Mouse (Mus musculus) midbrain, postnatal 0 days (tissue): Measurements from ENCODE around the gene Fam173a. TPM values are rescaled to one million over a fixed set of nuclear protein-coding genes. Genes with fewer than 3 reads are reported as not detected.

ENCODE experiments used
- ATAC-seq: fragments of 200-750 bp; cut with Nextera tagmentation; 2 replicates; pipeline ENCODE4 v1.8.0; 2017; ENCODE audit warnings: moderate number of reproducible peaks, mild to moderate bottlenecking, moderate TSS enrichment, moderate library complexity; ENCODE audit not compliant: low FRiP score
- DNase-seq: peaks from one replicate; pipeline ENCODE4 v3.0.0-alpha.2; 2015; ENCODE audit warnings: low spot score
- H3K27ac ChIP-seq: fragments of 300-500 bp; sonication (generic); 2 replicates; pipeline ENCODE4 v1.5.1; 2014; ENCODE audit warnings: low read depth, mild to moderate bottlenecking, low read length, mixed read lengths
- H3K27me3 ChIP-seq: fragments of 300-500 bp; sonication (generic); 2 replicates; pipeline ENCODE4 v1.6.1; 2014; ENCODE audit warnings: low read length, control low read depth, mixed read lengths; ENCODE audit not compliant: insufficient read depth
- H3K36me3 ChIP-seq: fragments of 300-500 bp; sonication (generic); 2 replicates; pipeline ENCODE4 v1.6.1; 2014; ENCODE audit warnings: low read length, control low read depth, mixed read lengths; ENCODE audit not compliant: insufficient read depth
- H3K4me1 ChIP-seq: fragments of 300-500 bp; sonication (generic); 2 replicates; pipeline ENCODE4 v1.6.1; 2014; ENCODE audit warnings: mild to moderate bottlenecking, control low read depth, antibody characterized with exemption, low read length, mixed read lengths; ENCODE audit not compliant: insufficient read depth
- H3K4me2 ChIP-seq: fragments of 300-500 bp; sonication (generic); 2 replicates; pipeline ENCODE4 v1.6.1; 2014; ENCODE audit warnings: low read depth, mild to moderate bottlenecking, low read length, mixed read lengths; ENCODE audit not compliant: poor library complexity, severe bottlenecking
- H3K4me3 ChIP-seq: fragments of 300-500 bp; sonication (generic); 2 replicates; pipeline ENCODE4 v1.5.1; 2014; ENCODE audit warnings: low read depth, mild to moderate bottlenecking, low read length, moderate library complexity
- H3K9ac ChIP-seq: fragments of 300-500 bp; sonication (generic); replicated peaks from 2 replicates; pipeline ENCODE4 v1.6.1; 2014; ENCODE audit warnings: mild to moderate bottlenecking, low read length, moderate library complexity, mixed read lengths; ENCODE audit not compliant: poor library complexity, severe bottlenecking
- H3K9me3 ChIP-seq: fragments of 300-500 bp; sonication (generic); 2 replicates; pipeline ENCODE4 v1.6.1; 2016; ENCODE audit warnings: low read length, control low read depth
- CTCF ChIP-seq: IDR thresholded peaks from 2 replicates; pipeline ENCODE4 v1.5.1; 2016; ENCODE audit warnings: antibody characterized with exemption, mild to moderate bottlenecking
- WGBS: fragments of 180-500 bp; shearing (Covaris S2); extraction: QIAGEN DNeasy Blood & Tissue Kit; methylation state at CpG from one replicate; pipeline ENCODE4 v1.1.7; 2014; 5-methylcytosine and 5-hydroxymethylcytosine counted together
- polyA plus RNA-seq: library from polyadenylated mRNA; unstranded; fragments of >200 nt; fragmentation: Nextera tagmentation; extraction: Ambion mirVana; gene quantifications from 2 replicates; pipeline ENCODE4 v1.2.1, GENCODE M21; 2015
- total RNA-seq: library from RNA; depleted of rRNA; stranded (reverse); fragments of >200 nt; gene quantifications from 2 replicates; pipeline ENCODE4 v1.2.3, GENCODE M21; 2014

Fam173a gene
- total and polyA plus RNA-seq, 2 experiments from 2014 or later: 74.2 to 106 TPM

DNA sequence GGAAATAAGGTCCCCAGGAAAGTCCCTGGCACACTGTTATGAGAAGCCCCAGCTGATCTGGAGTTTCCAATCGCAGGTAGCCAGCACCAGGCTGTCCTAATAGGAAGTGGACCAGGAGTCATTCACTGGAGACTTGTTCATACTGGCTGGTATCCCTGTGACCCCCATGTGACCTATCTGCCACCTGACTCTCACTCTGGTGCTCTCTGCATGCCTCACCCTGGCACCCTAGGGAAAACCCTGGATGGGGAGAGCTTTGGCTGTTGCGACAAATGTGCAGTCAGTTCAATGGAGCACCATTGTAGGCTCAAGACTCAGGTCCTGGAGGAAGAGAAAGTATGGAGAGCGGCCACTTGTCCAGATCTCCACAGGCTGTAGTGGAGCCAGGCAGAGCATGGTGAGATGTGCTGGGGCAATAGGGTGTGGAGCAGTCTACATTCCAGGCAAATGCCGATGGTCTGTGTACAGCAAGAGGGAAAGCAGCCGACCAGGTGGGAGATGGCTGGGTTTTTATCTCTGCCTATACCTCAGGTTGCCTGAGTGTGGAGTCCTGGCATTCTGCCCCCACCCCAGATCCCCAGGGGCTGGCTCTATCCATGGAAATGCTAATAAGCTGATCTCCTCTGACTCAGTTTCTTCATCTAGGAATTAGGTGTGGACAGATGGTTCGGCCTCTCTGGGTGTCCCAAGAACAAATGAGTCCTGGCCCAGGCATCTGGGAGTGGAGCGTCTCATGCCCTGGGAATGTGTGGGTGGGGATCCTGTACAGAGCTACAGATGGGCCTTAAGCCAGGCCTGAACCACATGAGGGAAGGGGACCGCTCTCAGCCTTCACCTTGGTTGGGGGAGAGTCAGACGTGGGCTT, 36.1 kb downstream of the Fam173a start:
- Histone ChIP-seq H3K36me3 (no peaks in the 10 kb centered on the region), H3K27ac (no peak overlapping the region), H3K4me1 (no peaks in the 10 kb centered on the region), H3K4me3 (no peak overlapping the region), H3K4me2 (no peak overlapping the region), H3K9ac (no peak overlapping the region), H3K9me3 (no peaks in the 10 kb centered on the region), H3K27me3 (no peaks in the 10 kb centered on the region)
- no peak for DNase-seq
- ATAC-seq: no peak
- WGBS: 81% methylated on average over 9 of the region's 9 CpGs
- TF ChIP-seq CTCF: no peak

GRCm38 (mm10) chr17:25755627-25756377, 36.9 kb downstream of the Fam173a start:
- 68% methylated on average over 4 of the region's 4 CpGs for WGBS
- Histone ChIP-seq H3K4me3 (no peak overlapping the region), H3K36me3 (no peaks in the 10 kb centered on the region), H3K4me2 (no peak overlapping the region), H3K4me1 (no peaks in the 10 kb centered on the region; the same call in 1 of the 2 replicates), H3K27ac (no peak overlapping the region), H3K9ac (no peak overlapping the region), H3K27me3 (no peaks in the 10 kb centered on the region), H3K9me3 (no peaks in the 10 kb centered on the region)
- TF ChIP-seq CTCF: no peak
- DNase-seq (no peak), ATAC-seq (no peak)

DNA sequence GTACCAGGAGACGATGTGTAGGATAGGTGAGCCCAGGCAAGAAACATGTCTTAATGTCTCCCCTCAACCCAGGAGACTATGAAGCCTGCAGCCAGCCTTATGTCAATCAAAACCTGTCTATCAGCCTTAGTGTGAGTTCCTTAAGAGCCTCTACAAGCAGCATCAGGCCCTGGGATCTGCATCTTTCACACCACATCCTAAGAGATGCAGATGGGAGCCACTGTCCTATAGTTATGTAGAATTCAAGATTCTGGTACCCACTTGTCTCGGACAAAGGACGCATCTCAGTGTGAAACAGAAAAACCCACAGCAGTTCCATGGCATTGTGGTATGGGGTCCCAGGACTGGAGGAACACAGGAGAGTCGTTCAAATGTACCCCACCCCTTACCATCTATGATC, 37.6 kb downstream of the Fam173a start:
- no peaks in the 10 kb centered on the region for H3K36me3 ChIP-seq
- H3K9me3 ChIP-seq: no peaks in the 10 kb centered on the region
- no peaks in the 10 kb centered on the region for H3K27me3 ChIP-seq
- no peak for TF ChIP-seq CTCF
- no peak for DNase-seq
- no peak overlapping the region for H3K9ac ChIP-seq
- no peak overlapping the region for H3K4me2 ChIP-seq
- no peak for ATAC-seq
- 83% methylated on average over 4 of the region's 4 CpGs for WGBS
- no peak overlapping the region for H3K27ac ChIP-seq
- no peak overlapping the region for H3K4me3 ChIP-seq
- H3K4me1 ChIP-seq: no peaks in the 10 kb centered on the region; the same call in 1 of the 2 replicates

DNA sequence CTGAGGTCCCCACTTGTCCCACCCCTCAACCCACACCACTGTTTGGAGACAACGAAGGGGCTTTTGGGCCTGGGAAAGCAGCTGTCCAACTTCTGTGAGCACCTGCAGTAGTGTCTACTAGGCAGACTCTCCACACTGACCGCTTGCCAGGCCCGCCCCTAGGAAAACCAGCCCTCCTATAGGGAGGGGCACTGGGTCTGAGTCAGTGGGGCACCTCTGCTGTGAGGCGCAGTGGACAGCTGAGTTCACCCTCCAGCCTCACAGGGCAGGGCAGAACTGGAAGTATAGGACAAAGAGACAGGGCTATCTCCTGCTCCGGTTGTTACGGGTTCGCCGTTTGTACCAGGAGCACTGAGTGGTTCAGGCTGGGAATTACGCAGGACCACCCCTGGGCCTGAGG, 38.5 kb downstream of the Fam173a start, which contains the start of gene Msln:
Gene Msln, minus strand, starts transcription at position 138 of the 400 bp plus-strand sequence.
- ATAC-seq (no peak), DNase-seq (no peak)
- Histone ChIP-seq H3K4me1 (no peaks in the 10 kb centered on the region; the same call in 1 of the 2 replicates), H3K9ac (no peak within 1 kb of the TSS), H3K27me3 (no peaks in the 10 kb centered on the region), H3K27ac (no peak within 1 kb of the TSS), H3K4me2 (no peak within 1 kb of the TSS), H3K36me3 (no peaks in the 10 kb centered on the region), H3K9me3 (no peaks in the 10 kb centered on the region), H3K4me3 (no peak within 1 kb of the TSS)
- no peak for TF ChIP-seq CTCF
- WGBS: 87% methylated on average over 9 of the region's 9 CpGs

GRCm38 (mm10) chr17:25751446-25751845, 41.3 kb downstream of the Fam173a start:
- Histone ChIP-seq H3K36me3 (no peaks in the 10 kb centered on the region), H3K27me3 (no peaks in the 10 kb centered on the region), H3K4me3 (no peak overlapping the region), H3K4me1 (no peaks in the 10 kb centered on the region; the same call in 1 of the 2 replicates), H3K27ac (no peak overlapping the region), H3K9me3 (no peaks in the 10 kb centered on the region), H3K9ac (no peak overlapping the region), H3K4me2 (no peak overlapping the region)
- DNase-seq (peak; percentile 9), ATAC-seq (no peak)
- WGBS: 65% methylated on average over 5 of the region's 5 CpGs
- TF ChIP-seq CTCF: no peak

DNA sequence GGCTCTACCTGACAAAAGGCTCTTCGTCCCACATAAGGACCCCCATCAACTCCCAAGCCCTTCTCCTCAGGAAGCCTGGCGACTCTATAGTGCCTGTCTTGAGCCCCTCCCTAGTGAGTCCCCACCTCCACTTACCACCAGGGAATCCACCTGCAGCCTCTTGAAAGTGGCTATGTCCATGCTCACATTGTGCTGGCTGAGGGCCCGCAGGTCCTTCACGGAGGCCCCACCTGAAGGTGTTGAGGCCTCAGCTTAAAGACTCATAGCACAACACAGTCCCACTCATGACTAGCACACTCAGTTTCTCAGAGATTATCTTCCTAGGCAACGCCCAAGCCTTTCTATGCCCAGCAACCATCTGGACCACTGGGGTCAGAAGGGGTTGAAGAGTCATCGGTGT, 43.4 kb downstream of the Fam173a start:
- DNase-seq: no peak
- Histone ChIP-seq H3K4me1 (no peaks in the 10 kb centered on the region; the same call in 1 of the 2 replicates), H3K4me3 (no peak overlapping the region), H3K27ac (no peak overlapping the region), H3K9me3 (no peaks in the 10 kb centered on the region), H3K9ac (no peak overlapping the region), H3K36me3 (no peaks in the 10 kb centered on the region), H3K27me3 (no peaks in the 10 kb centered on the region), H3K4me2 (no peak overlapping the region)
- 82% methylated on average over 6 of the region's 6 CpGs for WGBS
- ATAC-seq: no peak
- TF ChIP-seq CTCF: no peak
